Mouse (Mus musculus) testis, adult 2 months (tissue): ENCODE measurements around the gene Hipk4. TPM values are rescaled to one million over a fixed set of nuclear protein-coding genes. Genes with fewer than 3 reads are reported as not detected.

Source experiments
- H3K27ac ChIP-seq: fragments of 200-500 bp; 2 replicates; pipeline ENCODE4 v1.5.1; 2012; ENCODE audit warnings: low read depth, low read length; ENCODE audit not compliant: control insufficient read depth, insufficient read depth
- H3K27me3 ChIP-seq: fragments of 200-500 bp; 2 replicates; pipeline ENCODE4 v1.6.1; 2012; ENCODE audit warnings: mild to moderate bottlenecking, low read length, moderate library complexity; ENCODE audit not compliant: control insufficient read depth, insufficient read depth
- H3K36me3 ChIP-seq: fragments of 200-500 bp; 2 replicates; pipeline ENCODE4 v1.6.1; 2012; ENCODE audit warnings: mild to moderate bottlenecking, low read length; ENCODE audit not compliant: control insufficient read depth, insufficient read depth
- H3K4me1 ChIP-seq: fragments of 200-500 bp; 2 replicates; pipeline ENCODE4 v1.6.1; 2012; ENCODE audit warnings: low read length; ENCODE audit not compliant: control insufficient read depth, insufficient read depth
- H3K4me3 ChIP-seq: fragments of 200-500 bp; 2 replicates; pipeline ENCODE4 v1.5.1; 2012; ENCODE audit warnings: low read depth, mild to moderate bottlenecking, low read length, moderate library complexity, mixed read lengths; ENCODE audit not compliant: control insufficient read depth
- CTCF ChIP-seq: fragments of 200-500 bp; IDR thresholded peaks from 2 replicates; pipeline ENCODE4 v1.5.1; 2012; ENCODE audit warnings: low read depth, mild to moderate bottlenecking, inconsistent platforms, low read length, moderate library complexity; ENCODE audit not compliant: control insufficient read depth, insufficient read depth, insufficient replicate concordance
- POLR2A ChIP-seq: fragments of 200-500 bp; IDR thresholded peaks from 2 replicates; pipeline ENCODE4 v1.6.1; 2012; ENCODE audit warnings: low read depth, mild to moderate bottlenecking, inconsistent platforms, low read length, moderate library complexity; ENCODE audit not compliant: control insufficient read depth
- polyA plus RNA-seq: library from polyadenylated mRNA; depleted of rRNA; stranded (reverse); fragments of >200 nt; gene quantifications from 2 replicates; pipeline ENCODE4 v1.2.3, GENCODE M21; 2012

Gene Hipk4
- polyA plus RNA-seq, 1 experiment: 122 TPM

- H3K36me3 ChIP-seq: no peaks in the 10 kb centered on the region
- no peak for TF ChIP-seq POLR2A
- no peak for TF ChIP-seq CTCF
These were observed 9.5 kb downstream of the Hipk4 start for GRCm38 (mm10) chr7:27532480-27533050.

GRCm38 (mm10) chr7:27535386-27535785, 12.3 kb downstream of the Hipk4 start:
- H3K27me3 ChIP-seq: no peaks in the 10 kb centered on the region
- no peak for TF ChIP-seq CTCF
- TF ChIP-seq POLR2A: no peak
- no peak overlapping the region for H3K27ac ChIP-seq
- H3K4me3 ChIP-seq: no peak overlapping the region
- H3K36me3 ChIP-seq: no peaks in the 10 kb centered on the region
- peaks cover 3% of the 10 kb centered on the region for H3K4me1 ChIP-seq

More at GRCm38 (mm10) chr7:27532480-27533050, 9.5 kb downstream of the Hipk4 start:
- Histone ChIP-seq H3K27me3 (no peaks in the 10 kb centered on the region), H3K4me1 (peaks cover 4% of the 10 kb centered on the region), H3K27ac (no peak overlapping the region), H3K4me3 (no peak overlapping the region)

GRCm38 (mm10) chr7:27536618-27537017, 13.6 kb downstream of the Hipk4 start:
- no peaks in the 10 kb centered on the region for H3K36me3 ChIP-seq

GRCm38 (mm10) chr7:27537998-27538397, 14.9 kb downstream of the Hipk4 start:
- Histone ChIP-seq H3K27me3 (no peaks in the 10 kb centered on the region), H3K36me3 (no peaks in the 10 kb centered on the region), H3K4me1 (peaks cover 11% of the 10 kb centered on the region), H3K27ac (no peak overlapping the region), H3K4me3 (no peak overlapping the region)
- no peak for TF ChIP-seq CTCF
- TF ChIP-seq POLR2A: no peak

More at GRCm38 (mm10) chr7:27536618-27537017, 13.6 kb downstream of the Hipk4 start:
- H3K27me3 ChIP-seq: no peaks in the 10 kb centered on the region
- no peak overlapping the region for H3K4me3 ChIP-seq
- no peak overlapping the region for H3K27ac ChIP-seq
- TF ChIP-seq POLR2A (no peak), CTCF (no peak)
- H3K4me1 ChIP-seq: no peaks in the 10 kb centered on the region; the same call in 1 of the 2 replicates

GRCm38 (mm10) chr7:27538797-27539196, 15.7 kb downstream of the Hipk4 start:
- Histone ChIP-seq H3K36me3 (no peaks in the 10 kb centered on the region), H3K4me1 (peaks cover 16% of the 10 kb centered on the region), H3K27me3 (no peaks in the 10 kb centered on the region), H3K27ac (no peak overlapping the region), H3K4me3 (no peak overlapping the region)
- TF ChIP-seq CTCF (no peak), POLR2A (no peak)

GRCm38 (mm10) chr7:27540521-27540920, 17.5 kb downstream of the Hipk4 start:
- TF ChIP-seq CTCF (no peak), POLR2A (no peak)
- H3K36me3 ChIP-seq: no peaks in the 10 kb centered on the region
- H3K4me1 ChIP-seq: peaks cover 18% of the 10 kb centered on the region
- H3K27ac ChIP-seq: no peak overlapping the region
- H3K4me3 ChIP-seq: no peak overlapping the region
- no peaks in the 10 kb centered on the region for H3K27me3 ChIP-seq

- H3K27ac ChIP-seq: no peak overlapping the region
- peaks cover 18% of the 10 kb centered on the region for H3K4me1 ChIP-seq
- no peaks in the 10 kb centered on the region for H3K27me3 ChIP-seq
- no peak for TF ChIP-seq POLR2A
- no peak for TF ChIP-seq CTCF
- H3K4me3 ChIP-seq: no peak overlapping the region
- H3K36me3 ChIP-seq: no peaks in the 10 kb centered on the region
These were observed 17.9 kb downstream of the Hipk4 start for GRCm38 (mm10) chr7:27540935-27541334.

GRCm38 (mm10) chr7:27541431-27541830, 18.4 kb downstream of the Hipk4 start:
- H3K27me3 ChIP-seq: no peaks in the 10 kb centered on the region
- no peak overlapping the region for H3K27ac ChIP-seq
- peaks cover 18% of the 10 kb centered on the region for H3K4me1 ChIP-seq
- H3K4me3 ChIP-seq: no peak overlapping the region
- TF ChIP-seq POLR2A (no peak), CTCF (no peak)
- no peaks in the 10 kb centered on the region for H3K36me3 ChIP-seq
